Mouse (Mus musculus) thymus, adult 2 months (tissue): ENCODE results near the gene Limd1.

Source experiments
- CTCF ChIP-seq: fragments of 200-500 bp; IDR thresholded peaks from 2 replicates; pipeline ENCODE4 v1.5.1; 2012; ENCODE audit warnings: mild to moderate bottlenecking, control low read depth, low read length, moderate library complexity, borderline replicate concordance; ENCODE audit not compliant: control insufficient read depth, poor library complexity, insufficient read depth; ENCODE audit errors: extremely low read depth
- POLR2A ChIP-seq: fragments of 200-500 bp; IDR thresholded peaks from 2 replicates; pipeline ENCODE4 v1.6.1; 2012; ENCODE audit warnings: mild to moderate bottlenecking, low read length, control low read depth, moderate library complexity; ENCODE audit not compliant: control insufficient read depth, poor library complexity, insufficient read depth; ENCODE audit errors: extremely low read depth

DNA sequence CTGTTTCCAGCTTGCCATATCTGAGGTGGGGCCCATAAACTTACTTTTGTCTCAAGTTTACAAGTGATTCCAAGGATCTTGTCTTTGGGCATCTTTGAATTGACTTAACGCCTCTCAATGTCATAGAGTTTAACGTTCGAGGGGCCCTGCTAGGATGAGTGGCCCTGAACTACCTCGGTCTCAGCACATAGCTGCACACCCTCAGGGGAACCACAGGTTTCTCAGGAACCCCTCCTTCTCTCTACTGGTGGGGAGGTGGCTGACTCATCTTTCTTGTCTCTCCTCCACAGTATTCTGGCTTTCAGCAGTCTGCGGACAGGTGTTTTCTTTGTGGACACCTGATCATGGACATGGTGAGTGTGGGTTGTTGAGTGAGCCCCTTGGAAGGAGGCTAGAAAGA, 32.4 kb downstream of the Limd1 start:
- no peak for TF ChIP-seq CTCF
- no peak for TF ChIP-seq POLR2A
